Mouse (Mus musculus): ENCODE measurements around the gene Arhgap23.

DNA sequence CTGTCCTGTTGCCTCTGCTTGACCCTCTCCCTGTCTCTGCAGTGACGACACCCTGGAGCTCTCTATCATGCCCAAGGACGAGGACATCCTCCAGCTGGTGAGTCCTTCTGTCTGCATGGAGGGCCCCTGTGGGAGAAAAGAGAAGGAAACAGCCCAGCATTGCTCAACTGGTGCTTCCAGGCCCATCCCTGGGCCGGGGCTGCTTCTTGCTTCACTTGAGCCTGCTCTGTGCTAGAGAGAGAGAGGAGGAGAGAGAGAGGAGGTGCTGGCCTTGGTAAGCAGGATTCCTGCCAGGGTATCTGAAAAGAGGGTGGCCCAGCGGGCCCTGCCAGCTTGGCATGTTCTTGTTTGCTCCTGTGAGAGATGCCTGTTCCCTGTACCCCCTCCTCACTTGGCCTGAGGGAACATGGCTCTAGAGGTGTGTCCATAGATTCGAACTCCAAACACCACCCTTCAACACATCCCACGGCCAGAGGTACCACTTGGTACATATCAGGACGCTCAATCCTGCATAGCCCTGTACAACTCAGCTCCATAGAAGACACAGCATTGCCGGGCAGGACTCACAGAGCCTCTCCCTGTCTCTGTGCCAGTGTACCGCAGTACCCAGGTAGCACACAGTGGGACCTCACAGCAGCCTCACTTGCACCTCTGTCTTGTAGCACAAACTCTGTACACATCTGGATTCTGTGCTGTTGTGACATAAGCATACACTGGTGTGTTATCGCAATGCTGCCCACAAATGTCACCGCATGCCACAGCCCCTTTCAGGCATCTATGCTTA is 33.5 kb downstream of the Arhgap23 start:
- TF ChIP-seq UBTF (IDR thresholded peaks at IDR 0.05; ENCODE audit: low read depth, low read length) (no peak), POLR2A (IDR thresholded peaks at IDR 0.05; ENCODE audit: low read depth, low read length) (no peak), MEF2A (IDR thresholded peaks at IDR 0.05; ENCODE audit: borderline replicate concordance, low read depth, low read length) (no peak), USF2 (conservative IDR thresholded peaks at IDR 0.05; ENCODE audit: low read depth, low read length) (no peak), SIN3A (IDR thresholded peaks at IDR 0.05; ENCODE audit: low read length) (no peak), CTCF (conservative IDR thresholded peaks at IDR 0.05 in 1 of 2, IDR thresholded peaks at IDR 0.05 in 1 of 2; ENCODE audit: low read depth in 2 of 2, low read length in 2 of 2) (no peak), TCF12 (IDR thresholded peaks at IDR 0.05; ENCODE audit: low read depth, low read length) (no peak), MAFK (IDR thresholded peaks at IDR 0.05; ENCODE audit: insufficient replicate concordance, low read length) (no peak), IRF4 (IDR thresholded peaks at IDR 0.05; ENCODE audit: low read depth, low read length) (no peak), RCOR1 (conservative IDR thresholded peaks at IDR 0.05; ENCODE audit: low read depth, low read length) (no peak), ZC3H11A (IDR thresholded peaks at IDR 0.05; ENCODE audit: low read depth, low read length) (no peak)
